Mouse (Mus musculus) mammary gland, adult 2 months (tissue): ENCODE results near the gene Lrp4. TPM values are rescaled to one million over a fixed set of nuclear protein-coding genes. Genes with fewer than 3 reads are reported as not detected.

Experiments used
- polyA plus RNA-seq: library from polyadenylated mRNA; depleted of rRNA; stranded (reverse); fragments of >200 nt; gene quantifications from 2 replicates; pipeline ENCODE4 v1.2.3, GENCODE M21; 2012; ENCODE audit warnings: low replicate concordance; rRNA removed

The Lrp4 gene
- 2.4 and 5.1 TPM in 2 replicates for polyA plus RNA-seq

DNA sequence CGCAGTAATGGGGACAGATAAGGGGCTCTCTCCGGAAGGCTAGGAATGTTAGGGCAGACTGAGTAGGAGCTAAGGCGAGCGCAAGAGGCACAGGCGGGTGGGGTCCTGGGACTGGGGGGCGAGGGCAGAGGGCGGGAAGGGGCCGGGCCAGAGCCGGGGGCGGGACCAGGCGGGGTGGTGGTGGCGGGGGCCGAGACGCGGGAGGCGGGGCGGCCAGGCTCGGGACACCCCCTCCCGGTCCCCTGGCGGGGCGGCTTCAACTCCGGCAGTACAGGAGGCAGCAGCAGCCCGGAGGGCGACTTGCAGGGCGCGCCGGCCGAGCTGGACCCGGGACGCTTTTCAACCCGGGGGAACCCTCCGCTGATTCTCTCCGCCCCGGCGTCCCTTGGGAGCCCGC, at the start of gene Lrp4:
Gene Lrp4 (plus strand): TSS at position 253 of the 397 bp plus-strand sequence.

GRCm38 (mm10) chr2:91444286-91444892, 12.9 kb upstream of the Lrp4 start, which contains the start of gene 1110051M20Rik:
1110051M20Rik (minus strand) TSS chr2:91444704.

GRCm38 (mm10) chr2:91526294-91527146, 69.2 kb downstream of the Lrp4 start, which contains the start of gene Ckap5:
Ckap5 (plus strand) TSS chr2:91526762.

Other genes starting within 250 kb of the Lrp4 start
- 14.5 and 28.4 TPM in 2 replicates for gene Ddb2, start 220.5 kb upstream of the Lrp4 start, polyA plus RNA-seq
- 27.4 and 58.8 TPM in 2 replicates for gene Pacsin3, start 201.6 kb upstream of the Lrp4 start, polyA plus RNA-seq
- 35.7 and 52.3 TPM in 2 replicates for gene Arfgap2, start 192.5 kb upstream of the Lrp4 start, polyA plus RNA-seq
- 9.0 and 19.7 TPM in 2 replicates for gene 1110051M20Rik, start 12.8 kb upstream of the Lrp4 start, polyA plus RNA-seq
- gene Ckap5, start 69.3 kb downstream of the Lrp4 start, polyA plus RNA-seq = 3.2 and 8.1 TPM in 2 replicates
- gene F2, start 178.9 kb downstream of the Lrp4 start, polyA plus RNA-seq = 0.22 and 5.5 TPM in 2 replicates
- gene Zfp408, start 192.3 kb downstream of the Lrp4 start, polyA plus RNA-seq = 14.8 and 23.3 TPM in 2 replicates
- gene Arhgap1, start 192.3 kb downstream of the Lrp4 start, polyA plus RNA-seq = 108 and 123 TPM in 2 replicates